Mouse (Mus musculus): ENCODE data around the gene Gm20388. TPM values are rescaled to one million over a fixed set of nuclear protein-coding genes. Genes with fewer than 3 reads are reported as not detected.
A peak's percentile ranks its signal among the peaks of the same experiment; 100 is the strongest.

Gene Gm20388
- polyA plus RNA-seq, 2 experiments = 8.5 TPM; not detected in 1

- ATAC-seq (ENCODE audit: insufficient read depth) (peak; percentile 97), DNase-seq (ENCODE audit: low read depth in 3 of 3, low spot score in 3 of 3) (peak; percentile 74 to 79 (median 77))
- Histone ChIP-seq H3K9ac (replicated peaks) (peak within 1 kb of the TSS; percentile 81), H3K27me3 (ENCODE audit: control insufficient read depth, insufficient read depth, low read length) (no peaks in the 10 kb centered on the region), H3K4me1 (replicated peaks; ENCODE audit: control insufficient read depth in 2 of 2, insufficient read depth in 2 of 2, low read length in 1 of 2) (peaks cover 6 to 12% of the 10 kb centered on the region in 2 experiments; a peak in 3 of 4 replicates), H3K4me2 (ENCODE audit: low read depth) (peak within 1 kb of the TSS; percentile 82), H3K27ac (no peak within 1 kb of the TSS), H3K4me3 (ENCODE audit: insufficient read depth in 1 of 2, low read depth in 2 of 2, low read length in 2 of 2) (peak within 1 kb of the TSS; percentile 80 to 85), H3K36me3 (replicated peaks; ENCODE audit: control insufficient read depth, insufficient read depth, low read depth) (no peaks in the 10 kb centered on the region), H3K9me3 (ENCODE audit: control insufficient read depth, low read length) (no peaks in the 10 kb centered on the region)
- TF ChIP-seq CTCF (IDR thresholded peaks at IDR 0.05; ENCODE audit: low read depth) (no peak), EP300 (IDR thresholded peaks at IDR 0.05; ENCODE audit: low read depth) (0 out of 2 replicates have a peak, but pooled peaks have one; percentile 16)
- under 1% methylated on average over 62 of the region's 68 CpGs for WGBS (ENCODE audit: insufficient replicate concordance)
Observed at GRCm38 (mm10) chr8:121829048-121829776, 1918.6 kb downstream of the Gm20388 start, which contains the start of gene Klhdc4. TSS of gene Klhdc4 (minus strand) at chr8:121829569.

- WGBS (ENCODE audit: insufficient replicate concordance) = 17% methylated on average over 18 of the region's 18 CpGs
- TF ChIP-seq CTCF (IDR thresholded peaks at IDR 0.05; ENCODE audit: low read depth) (no peak), EP300 (IDR thresholded peaks at IDR 0.05; ENCODE audit: low read depth) (no peak)
- DNase-seq (ENCODE audit: low read depth in 3 of 3, low spot score in 3 of 3) = no peak
Observed at GRCm38 (mm10) chr8:121829777-121830362, 1919.2 kb downstream of the Gm20388 start.

GRCm38 (mm10) chr8:121832061-121832460, 1921.4 kb downstream of the Gm20388 start:
- ATAC-seq (ENCODE audit: insufficient read depth) = no peak
- no peak overlapping the region for H3K27ac ChIP-seq
- no peak for TF ChIP-seq EP300 (IDR thresholded peaks at IDR 0.05; ENCODE audit: low read depth)
- DNase-seq (ENCODE audit: low read depth in 3 of 3, low spot score in 3 of 3) = no peak
- H3K4me3 ChIP-seq (ENCODE audit: insufficient read depth in 1 of 2, low read depth in 2 of 2, low read length in 2 of 2) = no peak overlapping the region
- no peak overlapping the region; the same call in none of the 2 replicates for H3K4me2 ChIP-seq (ENCODE audit: low read depth)
- H3K36me3 ChIP-seq (replicated peaks; ENCODE audit: control insufficient read depth, insufficient read depth, low read depth) = no peaks in the 10 kb centered on the region
- peaks cover 6 to 12% of the 10 kb centered on the region in 2 experiments; a peak in 3 of 4 replicates for H3K4me1 ChIP-seq (replicated peaks; ENCODE audit: control insufficient read depth in 2 of 2, insufficient read depth in 2 of 2, low read length in 1 of 2)
- H3K27me3 ChIP-seq (ENCODE audit: control insufficient read depth, insufficient read depth, low read length) = no peaks in the 10 kb centered on the region
- no peak overlapping the region for H3K9ac ChIP-seq (replicated peaks)
- no peaks in the 10 kb centered on the region for H3K9me3 ChIP-seq (ENCODE audit: control insufficient read depth, low read length)
- 55% methylated on average over 2 of the region's 2 CpGs for WGBS (ENCODE audit: insufficient replicate concordance)

More at GRCm38 (mm10) chr8:121829777-121830362, 1919.2 kb downstream of the Gm20388 start:
- peak overlapping the region; percentile 82 for H3K4me2 ChIP-seq (ENCODE audit: low read depth)
- H3K27ac ChIP-seq = no peak overlapping the region
- peak overlapping the region; percentile 80 to 85 for H3K4me3 ChIP-seq (ENCODE audit: insufficient read depth in 1 of 2, low read depth in 2 of 2, low read length in 2 of 2)
- peak; percentile 65 for ATAC-seq (ENCODE audit: insufficient read depth)
- no peaks in the 10 kb centered on the region for H3K9me3 ChIP-seq (ENCODE audit: control insufficient read depth, low read length)
- peaks cover 6 to 12% of the 10 kb centered on the region in 2 experiments; a peak in 3 of 4 replicates for H3K4me1 ChIP-seq (replicated peaks; ENCODE audit: control insufficient read depth in 2 of 2, insufficient read depth in 2 of 2, low read length in 1 of 2)
- H3K36me3 ChIP-seq (replicated peaks; ENCODE audit: control insufficient read depth, insufficient read depth, low read depth) = no peaks in the 10 kb centered on the region
- H3K27me3 ChIP-seq (ENCODE audit: control insufficient read depth, insufficient read depth, low read length) = no peaks in the 10 kb centered on the region
- peak overlapping the region; percentile 81 for H3K9ac ChIP-seq (replicated peaks)

GRCm38 (mm10) chr8:121832503-121832902, 1921.9 kb downstream of the Gm20388 start:
- H3K27ac ChIP-seq = no peak overlapping the region
- H3K9ac ChIP-seq (replicated peaks) = no peak overlapping the region
- H3K36me3 ChIP-seq (replicated peaks; ENCODE audit: control insufficient read depth, insufficient read depth, low read depth) = no peaks in the 10 kb centered on the region
- WGBS (ENCODE audit: insufficient replicate concordance) = 13% methylated on average over 6 of the region's 6 CpGs
- no peak overlapping the region; the same call in none of the 2 replicates for H3K4me2 ChIP-seq (ENCODE audit: low read depth)
- peaks cover 6 to 12% of the 10 kb centered on the region in 2 experiments; a peak in 3 of 4 replicates for H3K4me1 ChIP-seq (replicated peaks; ENCODE audit: control insufficient read depth in 2 of 2, insufficient read depth in 2 of 2, low read length in 1 of 2)
- H3K27me3 ChIP-seq (ENCODE audit: control insufficient read depth, insufficient read depth, low read length) = no peaks in the 10 kb centered on the region
- ATAC-seq (ENCODE audit: insufficient read depth) = peak; percentile 59; the same call in 1 of the 2 replicates
- peak; percentile 27 to 77 (median 60) for DNase-seq (ENCODE audit: low read depth in 3 of 3, low spot score in 3 of 3)
- H3K9me3 ChIP-seq (ENCODE audit: control insufficient read depth, low read length) = no peaks in the 10 kb centered on the region
- no peak overlapping the region for H3K4me3 ChIP-seq (ENCODE audit: insufficient read depth in 1 of 2, low read depth in 2 of 2, low read length in 2 of 2)
- peak; percentile 66 for TF ChIP-seq CTCF (IDR thresholded peaks at IDR 0.05; ENCODE audit: low read depth)
- no peak for TF ChIP-seq EP300 (IDR thresholded peaks at IDR 0.05; ENCODE audit: low read depth)

- Histone ChIP-seq H3K4me1 (replicated peaks; ENCODE audit: control insufficient read depth in 2 of 2, insufficient read depth in 2 of 2, low read length in 1 of 2) (no peaks in the 10 kb centered on the region), H3K9me3 (ENCODE audit: control insufficient read depth, low read length) (no peaks in the 10 kb centered on the region), H3K4me2 (ENCODE audit: low read depth) (no peak overlapping the region), H3K9ac (replicated peaks) (no peak overlapping the region), H3K4me3 (ENCODE audit: insufficient read depth in 1 of 2, low read depth in 2 of 2, low read length in 2 of 2) (no peak overlapping the region), H3K27me3 (ENCODE audit: control insufficient read depth, insufficient read depth, low read length) (no peaks in the 10 kb centered on the region), H3K27ac (no peak overlapping the region), H3K36me3 (replicated peaks; ENCODE audit: control insufficient read depth, insufficient read depth, low read depth) (no peaks in the 10 kb centered on the region; the same call in 1 of the 2 replicates)
- TF ChIP-seq EP300 (IDR thresholded peaks at IDR 0.05; ENCODE audit: low read depth) (no peak), CTCF (IDR thresholded peaks at IDR 0.05; ENCODE audit: low read depth) (peak; percentile 81)
- DNase-seq (ENCODE audit: low read depth in 3 of 3, low spot score in 3 of 3) (no peak), ATAC-seq (ENCODE audit: insufficient read depth) (peak; percentile 28; the same call in 1 of the 2 replicates)
- 43% methylated on average over 8 of the region's 8 CpGs for WGBS (ENCODE audit: insufficient replicate concordance)
Observed at GRCm38 (mm10) chr8:121841242-121841641, 1930.6 kb downstream of the Gm20388 start.

Data from liver, embryonic 14.5 days (tissue).